Mouse (Mus musculus) naive thymus-derived CD4-positive, alpha-beta T cell, adult 2 months (primary cell): ENCODE data around the gene Emx1.
A peak's percentile ranks its signal among the peaks of the same experiment; 100 is the strongest.
"Not testable (repeated sequence)": the region's sequence is repeated elsewhere in the genome, so short reads cannot be mapped to it uniquely, and the experiment has no call there.

Experiments used
- DNase-seq: peaks from one replicate; pipeline ENCODE4 v3.0.0-alpha.2; 2011; ENCODE audit warnings: low read depth

The Emx1 gene

DNA sequence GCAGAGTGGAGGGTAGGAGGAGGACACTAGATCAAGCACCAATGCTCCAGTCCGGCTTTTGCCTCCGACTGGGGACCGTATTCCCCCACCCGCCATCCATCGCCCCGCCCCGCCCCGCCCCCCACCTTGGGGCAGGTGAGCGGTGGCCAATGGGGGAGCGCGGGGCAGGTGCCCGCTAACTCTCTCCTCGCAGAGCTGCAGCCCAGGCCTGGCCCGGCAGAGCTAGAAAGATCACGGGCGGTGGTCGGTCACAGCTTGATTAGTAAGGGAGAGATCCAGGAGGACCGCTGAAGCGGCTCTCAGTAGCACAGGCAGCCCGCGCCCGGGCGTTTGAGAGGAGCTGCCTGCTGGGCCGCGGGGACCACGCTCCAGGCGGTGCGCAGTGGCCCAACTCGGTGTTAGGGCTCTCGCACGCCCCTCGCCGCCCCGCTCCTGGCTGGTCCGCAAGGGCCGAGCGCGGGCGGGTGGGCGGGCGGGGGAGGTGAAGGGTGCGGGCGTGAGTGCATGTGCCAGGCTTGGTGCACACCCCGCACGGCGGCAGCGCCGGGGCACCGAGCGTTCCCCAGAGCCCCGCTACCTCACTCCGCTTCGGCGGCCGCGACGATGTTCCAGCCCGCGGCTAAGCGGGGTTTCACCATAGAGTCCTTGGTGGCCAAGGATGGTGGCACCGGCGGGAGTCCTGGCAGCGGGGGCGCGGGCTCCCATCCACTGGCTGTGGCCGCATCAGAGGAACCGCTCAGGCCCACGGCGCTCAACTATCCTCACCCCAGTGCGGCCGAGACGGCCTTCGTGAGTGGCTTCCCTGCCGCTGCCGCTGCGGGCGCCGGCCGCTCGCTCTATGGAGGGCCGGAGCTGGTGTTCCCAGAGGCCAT, at the start of gene Emx1:
Emx1 (plus strand) TSS at position 99 of the 872 bp plus-strand sequence.
- no peak for DNase-seq

DNA sequence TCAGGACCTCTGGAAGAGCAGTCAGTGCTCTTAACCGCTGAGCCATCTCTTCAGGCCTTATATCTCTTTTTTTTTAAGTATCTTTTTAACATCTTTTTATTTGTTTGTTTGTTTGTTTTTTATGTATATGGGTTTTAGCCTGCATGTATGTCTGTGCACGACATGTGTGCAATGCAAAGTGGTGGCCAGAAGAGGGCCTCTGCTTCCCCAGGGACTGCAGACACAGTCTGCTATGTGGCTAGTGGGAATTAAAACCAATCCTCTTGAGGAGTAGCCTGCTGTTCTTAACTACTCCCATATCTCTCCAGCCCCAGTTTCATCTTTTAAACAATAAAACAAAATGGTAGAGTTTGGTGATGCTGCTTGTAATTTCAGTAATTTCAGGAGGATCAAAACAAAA, 47.7 kb upstream of the Emx1 start:
- no peak for DNase-seq

- peak; percentile 57 for DNase-seq
These were observed 46.2 kb upstream of the Emx1 start for GRCm38 (mm10) chr6:85141013-85141412.

GRCm38 (mm10) chr6:85144466-85144865, 42.8 kb upstream of the Emx1 start:
- no peak for DNase-seq

- no peak for DNase-seq
These were observed 39.6 kb upstream of the Emx1 start for GRCm38 (mm10) chr6:85147636-85148035.

- DNase-seq, result no peak
These were observed 36.9 kb upstream of the Emx1 start for GRCm38 (mm10) chr6:85150386-85150785.

GRCm38 (mm10) chr6:85153970-85154540, 33.2 kb upstream of the Emx1 start:
- DNase-seq, result peak; percentile 79

DNA sequence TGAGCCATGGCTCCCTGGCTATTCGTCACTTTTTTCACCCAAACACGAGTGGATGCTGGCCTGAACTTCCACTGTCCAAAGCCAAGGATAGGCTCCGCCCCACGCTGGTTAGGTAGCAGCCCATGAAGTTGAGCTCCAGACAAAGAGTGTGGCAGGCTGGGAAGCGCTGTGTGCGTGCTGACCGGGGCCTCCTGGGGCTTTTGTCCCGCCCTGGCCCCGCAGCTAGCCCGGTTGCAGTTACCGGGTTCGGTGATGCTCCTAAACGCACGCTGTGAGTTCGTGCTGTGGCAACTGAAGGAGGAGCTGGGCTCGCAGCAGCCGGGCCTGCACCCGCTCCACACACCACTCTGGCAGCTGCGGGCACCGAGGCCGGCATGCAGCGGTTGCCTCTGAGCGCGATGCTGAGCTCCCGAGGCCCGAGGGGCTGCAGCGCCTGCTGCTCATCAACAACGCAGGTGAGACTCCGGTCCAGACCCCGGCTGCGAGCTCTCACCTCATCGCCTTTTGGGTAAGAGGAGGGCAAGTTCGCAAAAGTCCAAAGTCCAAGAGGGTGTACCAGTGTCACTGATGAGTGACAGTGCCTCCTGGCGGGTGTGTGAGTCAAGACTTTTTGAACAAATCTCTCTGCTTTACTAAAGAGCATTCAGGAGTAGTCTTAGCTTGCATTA, 32.2 kb upstream of the Emx1 start:
- DNase-seq, result peak; percentile 53

DNA sequence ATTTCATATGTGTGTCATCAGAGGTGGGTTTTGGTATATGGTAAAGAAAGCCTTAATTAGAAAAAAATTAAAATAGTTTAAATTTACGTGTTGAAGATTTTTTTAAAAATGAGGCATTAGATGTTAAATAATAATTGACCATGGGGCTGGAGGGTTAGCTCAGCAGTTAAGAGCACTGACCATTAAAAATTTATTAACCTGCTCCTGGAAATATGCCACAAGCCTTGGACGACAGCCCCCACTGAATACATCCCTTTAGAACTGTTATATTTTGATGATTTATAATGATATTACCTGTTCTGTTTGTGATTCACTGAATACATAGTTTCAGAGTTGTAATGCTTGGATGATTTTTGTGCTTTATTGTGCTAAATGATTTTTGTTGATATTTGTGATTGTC, 30.7 kb upstream of the Emx1 start:
- not testable (repeated sequence) for DNase-seq

DNA sequence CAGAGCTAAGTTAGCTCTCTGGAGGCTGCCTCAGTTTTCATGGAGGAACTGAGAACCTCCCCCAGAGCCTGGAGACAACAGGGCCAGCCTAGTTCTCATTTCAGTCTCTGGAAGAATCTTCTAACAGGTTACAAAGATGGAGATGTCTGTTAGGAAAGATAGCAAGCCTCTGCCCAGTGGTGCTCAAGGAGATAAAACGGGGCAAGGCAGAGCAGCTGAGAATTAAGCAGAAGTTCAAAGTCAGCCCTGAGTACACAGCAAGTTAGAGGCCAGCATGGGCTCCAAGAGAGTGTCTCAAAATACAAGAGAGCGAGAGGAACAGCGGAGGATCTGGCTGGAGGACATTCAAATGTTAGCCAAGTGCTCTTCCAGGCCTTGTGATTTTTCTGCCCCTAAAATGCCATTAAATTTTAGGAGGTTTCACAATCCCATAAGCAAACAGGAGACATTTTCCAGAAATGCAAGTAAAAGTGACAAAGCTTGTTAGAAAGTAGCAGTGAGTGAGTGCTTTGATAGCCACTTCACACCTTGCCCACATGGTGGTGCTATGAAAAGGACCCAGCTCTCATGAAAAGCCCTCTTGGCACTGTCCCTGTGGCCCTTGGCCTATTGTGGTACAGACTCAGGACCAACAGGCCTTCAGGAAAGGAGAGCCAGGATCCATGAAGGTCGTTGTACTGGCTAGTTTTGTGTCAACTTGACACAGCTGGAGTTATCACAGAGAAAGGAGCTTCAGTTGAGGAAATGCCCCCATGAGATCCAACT, 29.0 kb upstream of the Emx1 start:
- DNase-seq, result not testable (repeated sequence)

DNA sequence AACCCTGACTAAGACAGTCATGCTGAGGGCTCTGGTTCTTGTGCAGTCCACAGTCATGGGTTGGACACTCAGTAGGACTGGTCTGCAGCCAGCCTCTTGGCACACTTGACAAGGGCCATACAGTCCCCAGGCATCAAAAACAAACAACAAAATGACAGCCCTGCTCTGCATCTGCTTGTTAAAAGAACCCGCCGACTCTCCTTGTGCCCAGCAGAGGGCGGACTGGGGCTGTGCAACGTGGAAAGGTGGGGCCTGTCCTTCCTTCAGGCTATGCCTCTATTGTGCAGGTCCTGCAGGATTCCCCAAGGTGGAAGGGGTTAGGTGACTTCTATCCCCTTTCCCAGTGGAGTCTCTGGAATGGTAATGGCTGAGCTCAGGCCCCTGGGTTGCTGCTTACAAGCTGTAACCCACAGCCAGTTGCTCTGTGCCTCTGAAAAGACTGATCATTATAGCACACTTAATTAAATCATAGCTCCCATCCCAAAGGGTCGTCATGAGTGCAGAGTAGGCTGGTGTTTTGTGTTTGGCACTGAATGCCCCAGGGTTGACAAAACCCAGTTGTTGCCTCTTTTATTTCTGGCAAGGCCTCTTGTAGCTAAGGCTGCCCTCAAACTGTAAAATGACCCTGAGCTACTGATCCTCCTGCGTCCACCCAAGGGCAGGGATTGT, 28.0 kb upstream of the Emx1 start:
- peak; percentile 37 for DNase-seq

- peak; percentile 75 for DNase-seq
These were observed 26.9 kb upstream of the Emx1 start for GRCm38 (mm10) chr6:85160201-85160923.

DNA sequence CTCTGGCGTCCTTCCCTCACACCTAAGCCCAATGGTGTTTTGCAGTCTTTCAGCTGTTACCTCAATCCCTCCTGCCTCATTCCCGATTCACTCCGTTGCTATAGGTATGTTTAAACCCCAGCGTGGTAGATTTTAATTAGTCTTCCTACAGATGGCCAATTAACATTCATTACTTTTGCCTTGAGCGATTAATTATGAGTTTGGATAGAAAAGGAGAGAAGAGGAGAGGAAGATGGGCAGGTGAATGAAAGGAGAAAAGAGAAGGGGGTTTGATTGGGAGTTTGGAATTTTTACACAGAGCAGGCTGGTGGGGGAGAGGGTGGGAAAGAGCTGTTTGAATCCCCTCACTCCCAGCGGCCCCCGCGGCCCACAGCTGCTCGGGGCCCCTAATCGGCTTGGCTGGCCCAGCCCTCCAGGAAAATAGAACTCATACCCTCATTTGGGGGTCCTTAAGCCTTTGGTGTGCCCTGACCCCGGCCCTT, 21.8 kb upstream of the Emx1 start:
- no peak for DNase-seq

DNA sequence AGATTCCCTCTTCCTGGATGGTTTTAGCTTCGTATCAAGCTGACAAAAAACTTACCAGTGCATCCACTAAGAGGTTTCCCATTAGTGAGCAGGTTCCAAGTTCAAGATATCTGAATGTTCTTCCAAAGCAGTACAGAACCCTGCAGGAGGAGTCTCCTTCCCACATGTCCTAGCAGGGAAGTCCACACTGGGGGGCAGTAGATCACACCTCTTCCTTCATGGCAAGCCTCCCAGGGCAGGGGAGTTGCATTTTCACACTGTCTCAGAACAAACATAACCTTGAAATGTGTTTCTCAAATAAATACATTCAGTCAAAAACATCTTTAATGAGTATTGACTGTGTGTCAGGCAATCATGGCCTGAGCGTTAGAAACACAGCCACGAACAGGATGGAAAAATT, 7.7 kb upstream of the Emx1 start:
- no peak for DNase-seq

- no peak for DNase-seq
These were observed 7.2 kb upstream of the Emx1 start for GRCm38 (mm10) chr6:85180036-85180435.

GRCm38 (mm10) chr6:85183951-85184350, 3.3 kb upstream of the Emx1 start:
- no peak for DNase-seq

GRCm38 (mm10) chr6:85186033-85186743, 1.1 kb upstream of the Emx1 start:
- DNase-seq, result no peak

- no peak for DNase-seq
These were observed 536 bp upstream of the Emx1 start for GRCm38 (mm10) chr6:85186744-85187059.

DNA sequence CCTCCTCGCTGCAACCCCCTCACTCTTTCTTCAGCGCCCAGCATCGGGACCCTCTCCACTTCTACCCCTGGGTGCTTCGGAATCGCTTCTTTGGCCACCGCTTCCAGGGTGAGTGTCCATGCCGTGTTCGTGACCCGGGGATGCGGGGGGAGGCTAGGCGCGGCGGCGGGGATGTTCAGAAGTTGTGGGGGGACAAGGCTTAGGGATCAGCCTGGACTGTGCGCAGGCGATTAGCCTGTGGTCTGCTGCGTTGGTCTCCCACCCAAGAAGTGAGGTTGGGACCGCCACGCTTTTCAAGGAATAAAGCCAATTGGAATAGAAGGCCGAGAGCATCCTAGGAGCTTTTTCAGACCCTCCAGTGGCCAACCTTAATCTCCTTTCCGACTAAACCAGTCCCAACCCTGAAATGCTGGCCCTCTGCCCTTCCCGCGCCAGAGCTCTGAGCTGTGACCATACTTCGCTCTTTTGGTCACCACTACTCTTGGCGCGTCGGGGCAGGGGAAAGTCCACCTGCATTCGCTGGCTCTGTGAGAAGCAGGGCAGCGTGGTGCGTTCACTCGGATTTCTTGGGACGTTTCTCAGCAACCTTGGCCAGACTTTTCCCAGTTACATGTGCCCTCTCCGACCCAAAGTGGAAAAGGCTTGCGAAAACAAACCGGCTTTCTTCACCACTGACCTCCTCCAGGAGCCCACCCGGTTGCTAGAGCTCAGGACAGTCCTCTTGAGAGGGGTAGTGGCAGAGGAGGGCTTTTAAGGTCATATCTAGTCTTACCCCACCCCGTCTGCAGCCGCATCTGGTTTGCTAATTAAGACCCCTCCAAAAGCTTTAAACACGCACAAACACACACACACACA, 1.2 kb downstream of the Emx1 start:
- no peak for DNase-seq
